Mouse (Mus musculus) T-helper 2 cell (primary cell): ENCODE measurements at regions not wholly inside any gene's neighbourhood (a gene's known extent, or its start where the extent isn't known, plus 50 kb on each side); places are given as distances from the start of the nearest gene placed in this dataset.
"Not testable (repeated sequence)": the region's sequence is repeated elsewhere in the genome, so short reads cannot be mapped to it uniquely, and the experiment has no call there.

ENCODE experiments used
- in situ Hi-C: fragments of 300-600 bp; cut with MboI, MseI; formaldehyde crosslinking; loops from one replicate; pipeline ENCODE4 v1.15.1; 2025; ENCODE audit warnings: high pct_unique_total_duplicates

DNA sequence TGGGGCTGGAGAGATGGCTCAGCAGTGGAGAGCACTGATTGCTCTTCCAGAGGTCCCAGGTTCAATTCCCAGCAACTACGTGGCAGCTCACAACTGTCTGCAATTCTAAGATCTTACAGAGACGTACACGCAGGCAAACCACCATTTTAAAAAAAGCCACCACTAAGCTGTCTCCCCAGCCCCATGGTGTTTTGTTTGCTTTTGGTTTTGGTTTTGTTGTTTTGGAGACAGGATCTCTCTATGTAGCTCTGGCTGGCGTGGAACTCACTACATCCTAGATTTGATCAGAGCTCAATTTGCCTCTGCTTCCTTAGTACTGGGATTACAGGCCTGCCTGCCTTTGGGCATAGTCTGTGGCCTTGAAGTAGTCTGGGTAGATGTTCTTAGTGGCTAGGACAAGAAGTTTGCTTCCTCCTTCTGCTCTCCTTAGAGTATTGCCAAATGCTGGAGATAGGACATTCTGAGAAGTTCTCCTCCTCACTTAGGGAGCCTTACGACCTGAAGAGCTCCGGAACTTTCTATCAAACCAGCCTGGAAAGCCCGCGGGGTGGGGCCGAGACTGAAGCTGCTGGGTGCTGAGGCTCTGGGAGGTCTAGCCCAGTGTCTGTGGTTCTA is 495.4 kb upstream of the Chrm3 start:
- in situ Hi-C loops: not testable (repeated sequence)

DNA sequence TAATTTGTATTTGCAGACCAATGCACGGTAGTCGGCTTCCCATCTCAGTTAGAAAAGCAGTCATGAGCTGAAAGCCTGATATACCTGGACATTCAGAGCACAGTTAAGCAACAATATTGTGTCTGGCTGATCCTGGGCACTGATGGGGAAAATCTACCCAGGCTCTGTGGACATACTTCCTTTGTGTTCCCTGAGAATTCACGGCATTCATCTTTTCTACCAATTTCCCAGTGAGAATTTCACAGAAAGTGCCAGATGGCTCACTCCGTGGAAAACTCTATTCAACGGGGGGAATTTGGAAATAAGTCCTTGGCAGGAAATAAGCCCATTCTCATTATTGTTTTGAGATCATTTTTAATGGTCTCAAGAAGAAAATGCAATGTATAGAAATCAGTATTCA is 484.6 kb upstream of the Chrm3 start:
- in situ Hi-C loops: no loop called here

DNA sequence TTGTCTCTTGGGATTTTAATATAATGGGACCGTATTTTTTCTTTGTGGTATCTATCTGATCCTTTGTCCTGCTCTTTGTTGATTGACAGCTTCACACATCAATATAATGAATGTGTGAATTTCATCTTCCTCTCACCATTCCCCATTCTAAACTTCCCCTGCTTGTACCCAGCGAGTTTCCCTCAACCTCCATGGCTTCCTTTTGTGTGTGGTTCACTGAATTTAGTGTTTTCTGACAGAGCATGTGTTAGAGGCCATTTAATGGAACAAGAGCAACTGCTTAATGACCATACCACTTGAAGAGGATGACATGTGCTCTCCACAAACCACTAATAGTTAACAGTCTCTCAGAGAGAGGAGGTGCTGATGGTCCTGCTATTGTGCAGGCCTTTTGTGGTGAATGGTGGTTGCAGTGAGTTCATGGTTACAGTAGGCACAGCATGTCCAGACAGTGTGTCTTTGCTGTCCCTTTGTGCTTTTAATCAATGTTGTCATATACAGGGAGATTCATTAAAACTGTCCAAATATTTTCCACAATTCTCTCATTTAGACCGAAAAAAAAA is 438.8 kb upstream of the Chrm3 start:
- in situ Hi-C loops: no loop called here
